Mouse (Mus musculus): Measurements from ENCODE around the gene Pramef17. TPM values are rescaled to one million over a fixed set of nuclear protein-coding genes. Genes with fewer than 3 reads are reported as not detected.
"Not testable (repeated sequence)": the region's sequence is repeated elsewhere in the genome, so short reads cannot be mapped to it uniquely, and the experiment has no call there.

The Pramef17 gene
- polyA plus RNA-seq (2012; fragmentation: generic; extraction: Trizol): not detected

DNA sequence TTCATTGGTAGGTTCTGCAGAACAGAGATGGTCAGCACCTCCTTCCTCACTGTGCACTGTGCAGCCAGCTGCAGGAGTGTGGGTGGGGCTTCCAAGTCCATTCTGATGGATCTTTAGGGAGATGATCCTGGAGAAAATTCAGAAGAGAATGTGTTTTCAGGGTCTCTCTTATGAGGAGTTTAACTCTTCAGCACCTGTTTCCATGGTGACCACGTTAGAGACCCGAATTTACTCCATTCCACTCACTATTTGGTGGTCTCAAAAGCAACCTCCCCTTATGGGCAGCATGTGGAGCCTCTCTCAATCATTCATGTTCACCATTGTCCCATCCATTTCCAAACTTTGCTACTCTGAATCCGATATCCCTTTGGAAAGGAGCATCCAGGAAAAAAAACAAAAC lies at the start of gene Pramef17:
Pramef17 (minus strand) TSS at position 101 of the 400 bp plus-strand sequence.
- H3K27me3 ChIP-seq (ENCODE audit: control insufficient read depth, insufficient read depth, insufficient read length); H3ac ChIP-seq (ENCODE audit: control insufficient read depth, insufficient read length); H3K4me3 ChIP-seq; H3K4me2 ChIP-seq (ENCODE audit: low read depth); H3K79me2 ChIP-seq (ENCODE audit: control insufficient read depth, insufficient read depth); H3K36me3 ChIP-seq (ENCODE audit: control insufficient read depth, insufficient read depth): not testable (repeated sequence)

DNA sequence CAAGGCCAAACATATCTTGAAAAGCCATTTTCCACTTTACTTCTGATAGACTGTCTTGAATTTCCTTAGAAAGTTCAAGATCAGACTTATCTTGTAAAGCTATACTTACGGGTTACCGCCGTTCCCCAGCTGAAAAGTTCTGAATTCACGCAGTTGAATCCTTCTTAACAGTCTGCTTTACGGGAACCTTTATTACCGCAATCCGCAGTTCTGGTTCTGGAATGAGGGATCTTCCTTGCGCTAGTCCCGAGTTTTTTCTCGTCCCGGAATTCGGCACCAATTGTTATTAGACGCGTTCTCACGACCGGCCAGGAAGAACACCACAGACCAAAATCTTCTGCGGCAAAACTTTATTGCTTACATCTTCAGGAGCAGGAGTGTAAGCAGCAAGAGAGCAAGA lies 6.0 kb downstream of the Pramef17 start:
- H3K36me3 ChIP-seq (ENCODE audit: control insufficient read depth, insufficient read depth); H3K79me2 ChIP-seq (ENCODE audit: control insufficient read depth, insufficient read depth): not testable (repeated sequence)

DNA sequence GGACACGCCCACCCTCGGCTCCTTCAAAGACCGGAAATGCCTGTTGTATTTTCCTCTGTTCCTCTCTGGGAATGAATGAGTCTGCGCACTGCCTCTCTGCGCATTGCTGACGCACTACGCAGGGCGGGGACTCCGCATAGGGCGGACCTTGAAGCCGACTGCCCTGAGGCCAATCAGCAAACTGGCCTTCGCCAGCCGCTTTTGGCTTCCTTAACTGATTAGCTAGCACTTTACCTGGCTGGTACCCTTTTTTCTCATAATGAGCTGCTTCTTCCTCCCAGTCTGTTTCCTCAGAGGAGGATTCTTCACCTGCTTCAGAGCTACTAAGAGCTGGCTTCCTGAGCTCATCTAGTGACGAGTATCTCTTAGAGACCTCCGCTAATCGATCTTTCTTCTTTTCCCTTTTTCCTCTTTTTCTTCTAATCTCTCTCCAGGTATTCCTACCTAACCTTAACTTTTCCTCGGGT lies 6.7 kb downstream of the Pramef17 start:
- not testable (repeated sequence) for H3K4me3 ChIP-seq; H3K4me2 ChIP-seq (ENCODE audit: low read depth); H3K79me2 ChIP-seq (ENCODE audit: control insufficient read depth, insufficient read depth); H3K36me3 ChIP-seq (ENCODE audit: control insufficient read depth, insufficient read depth); H3ac ChIP-seq (ENCODE audit: control insufficient read depth, insufficient read length); H3K27me3 ChIP-seq (ENCODE audit: control insufficient read depth, insufficient read depth, insufficient read length)

More for the DNA sequence above, 6.0 kb downstream of the Pramef17 start:
- not testable (repeated sequence) for H3K4me2 ChIP-seq (ENCODE audit: low read depth); H3K4me3 ChIP-seq; H3K27me3 ChIP-seq (ENCODE audit: control insufficient read depth, insufficient read depth, insufficient read length); H3ac ChIP-seq (ENCODE audit: control insufficient read depth, insufficient read length)

DNA sequence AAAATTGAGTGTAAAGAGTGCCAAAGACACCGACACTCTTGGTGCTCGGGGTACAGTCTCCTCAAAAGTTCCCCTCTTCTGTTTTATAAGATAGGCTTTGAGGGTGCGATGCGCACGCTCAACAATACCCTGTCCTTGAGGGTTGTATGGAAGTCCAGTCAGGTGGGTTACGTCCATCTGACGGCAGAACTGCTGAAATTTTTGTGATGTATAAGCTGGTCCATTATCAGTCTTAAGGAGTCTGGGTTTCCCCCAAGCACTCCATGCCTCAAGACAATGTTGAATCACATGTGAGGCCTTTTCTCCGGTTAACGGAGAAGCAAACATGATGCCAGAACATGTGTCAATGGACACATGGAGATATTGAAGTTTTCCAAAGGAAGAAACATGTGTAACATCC lies 8.4 kb downstream of the Pramef17 start:
- not testable (repeated sequence) for H3K4me2 ChIP-seq (ENCODE audit: low read depth); H3ac ChIP-seq (ENCODE audit: control insufficient read depth, insufficient read length); H3K27me3 ChIP-seq (ENCODE audit: control insufficient read depth, insufficient read depth, insufficient read length); H3K4me3 ChIP-seq; H3K79me2 ChIP-seq (ENCODE audit: control insufficient read depth, insufficient read depth); H3K36me3 ChIP-seq (ENCODE audit: control insufficient read depth, insufficient read depth)

DNA sequence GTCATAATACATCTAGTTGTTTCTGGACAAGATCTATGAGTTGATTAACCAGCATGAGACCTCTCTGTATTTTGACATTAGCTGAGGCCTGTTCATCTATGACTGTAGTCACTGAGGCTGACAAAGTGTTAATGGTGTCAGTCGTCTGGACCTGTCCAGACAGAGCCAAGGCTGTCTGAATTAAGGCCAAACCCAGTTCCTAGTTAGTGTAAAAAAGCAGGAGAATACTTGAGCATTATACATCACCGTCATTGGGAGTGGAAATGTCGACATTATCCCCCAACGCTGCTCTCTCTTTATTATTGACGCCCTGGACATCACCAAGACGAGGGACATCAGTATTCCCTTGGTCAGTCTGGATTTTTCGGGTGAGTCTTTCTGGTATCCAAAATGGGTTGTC lies 9.0 kb downstream of the Pramef17 start:
- not testable (repeated sequence) for H3K4me2 ChIP-seq (ENCODE audit: low read depth); H3K27me3 ChIP-seq (ENCODE audit: control insufficient read depth, insufficient read depth, insufficient read length); H3ac ChIP-seq (ENCODE audit: control insufficient read depth, insufficient read length)

DNA sequence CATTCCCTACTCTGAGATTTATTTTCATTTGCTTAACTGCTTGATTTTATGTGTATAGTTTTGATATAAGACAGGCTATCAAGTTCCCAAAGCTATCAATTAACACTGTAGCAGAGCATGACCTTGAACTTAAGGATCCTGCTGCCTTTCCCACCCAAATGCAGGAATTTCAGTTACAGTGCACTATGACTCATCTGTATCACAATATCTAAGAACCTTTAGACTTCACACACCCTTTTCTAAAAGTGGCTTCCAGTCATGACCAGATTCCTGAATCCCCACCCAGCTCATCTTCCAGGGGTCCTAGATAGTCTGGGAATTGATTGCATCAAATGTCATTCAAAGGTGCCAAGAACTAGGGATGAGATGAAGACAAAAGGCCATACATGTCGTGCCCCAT lies 10.7 kb downstream of the Pramef17 start:
- H3K4me3 ChIP-seq; H3K36me3 ChIP-seq (ENCODE audit: control insufficient read depth, insufficient read depth); H3K27me3 ChIP-seq (ENCODE audit: control insufficient read depth, insufficient read depth, insufficient read length); H3ac ChIP-seq (ENCODE audit: control insufficient read depth, insufficient read length); H3K79me2 ChIP-seq (ENCODE audit: control insufficient read depth, insufficient read depth); H3K4me2 ChIP-seq (ENCODE audit: low read depth): not testable (repeated sequence)

More for the DNA sequence above, 9.0 kb downstream of the Pramef17 start:
- H3K4me3 ChIP-seq; H3K36me3 ChIP-seq (ENCODE audit: control insufficient read depth, insufficient read depth); H3K79me2 ChIP-seq (ENCODE audit: control insufficient read depth, insufficient read depth): not testable (repeated sequence)

DNA sequence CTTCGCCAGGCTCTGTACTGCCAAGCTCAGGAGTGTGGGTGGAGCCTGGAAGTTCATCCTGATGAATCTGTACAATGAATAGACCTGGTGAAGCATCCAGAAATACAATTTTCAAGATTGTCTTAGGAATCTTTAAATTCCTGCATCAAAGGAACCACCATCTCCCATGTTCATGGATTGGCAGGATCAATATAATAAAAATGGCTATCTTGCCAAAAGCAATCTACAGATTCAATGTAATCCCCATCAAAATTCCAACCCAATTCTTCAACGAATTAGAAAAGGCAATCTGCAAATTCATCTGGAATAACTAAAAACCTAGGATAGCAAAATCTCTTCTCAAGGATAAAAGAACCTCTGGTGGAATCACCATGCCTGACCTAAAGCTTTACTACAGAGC lies 27.3 kb downstream of the Pramef17 start, which contains the start of gene Gm13101:
Gm13101 (minus strand) TSS at position 101 of the 400 bp plus-strand sequence.
- H3K79me2 ChIP-seq (ENCODE audit: control insufficient read depth, insufficient read depth); H3K4me2 ChIP-seq (ENCODE audit: low read depth); H3K27me3 ChIP-seq (ENCODE audit: control insufficient read depth, insufficient read depth, insufficient read length); H3ac ChIP-seq (ENCODE audit: control insufficient read depth, insufficient read length); H3K4me3 ChIP-seq; H3K36me3 ChIP-seq (ENCODE audit: control insufficient read depth, insufficient read depth): not testable (repeated sequence)

DNA sequence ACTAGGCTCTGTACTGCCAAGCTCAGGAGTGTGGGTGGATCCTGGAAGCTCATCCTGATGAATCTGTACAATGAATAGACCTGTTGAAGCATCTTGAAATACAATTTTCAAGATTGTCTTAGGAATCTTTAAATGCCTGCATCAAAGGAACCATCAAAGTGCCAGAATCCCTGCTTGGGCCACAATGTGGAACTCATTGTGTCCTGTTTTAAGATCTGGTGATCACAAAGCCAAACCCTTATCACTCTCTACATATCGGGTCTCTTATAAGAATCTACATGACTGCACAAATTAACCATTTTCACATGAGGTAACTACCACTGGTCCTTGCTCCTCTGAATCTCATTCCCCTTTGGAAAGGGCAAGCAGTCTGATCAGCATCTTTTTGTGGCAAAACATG lies 43.3 kb downstream of the Pramef17 start, which contains the start of gene Pramef25:
Pramef25 (minus strand) TSS at position 101 of the 400 bp plus-strand sequence.
- not testable (repeated sequence) for H3K36me3 ChIP-seq (ENCODE audit: control insufficient read depth, insufficient read depth); H3K79me2 ChIP-seq (ENCODE audit: control insufficient read depth, insufficient read depth); H3K4me2 ChIP-seq (ENCODE audit: low read depth); H3K27me3 ChIP-seq (ENCODE audit: control insufficient read depth, insufficient read depth, insufficient read length); H3K4me3 ChIP-seq; H3ac ChIP-seq (ENCODE audit: control insufficient read depth, insufficient read length)

Other genes with a start within 250 kb of the Pramef17 start
- not detected for gene Gm13023, start 205.0 kb downstream of the Pramef17 start, polyA plus RNA-seq (2012; fragmentation: generic; extraction: Trizol)
- gene Gm13084, start 178.3 kb downstream of the Pramef17 start, polyA plus RNA-seq (2012; fragmentation: generic; extraction: Trizol): not detected
- not detected for gene Gm13103, start 147.9 kb downstream of the Pramef17 start, polyA plus RNA-seq (2012; fragmentation: generic; extraction: Trizol)
- not detected for gene Pramef6, start 94.0 kb downstream of the Pramef17 start, polyA plus RNA-seq (2012; fragmentation: generic; extraction: Trizol)
- gene Pramef25, start 43.4 kb downstream of the Pramef17 start, polyA plus RNA-seq (2012; fragmentation: generic; extraction: Trizol): not detected
- not detected for gene Gm13101, start 27.4 kb downstream of the Pramef17 start, polyA plus RNA-seq (2012; fragmentation: generic; extraction: Trizol)
- not detected for gene Pramel4, start 64.8 kb upstream of the Pramef17 start, polyA plus RNA-seq (2012; fragmentation: generic; extraction: Trizol)
- not detected for gene Gm13102, start 112.1 kb upstream of the Pramef17 start, polyA plus RNA-seq (2012; fragmentation: generic; extraction: Trizol)
- gene Oog3, start 168.3 kb upstream of the Pramef17 start, polyA plus RNA-seq (2012; fragmentation: generic; extraction: Trizol): not detected
- not detected for gene Oog2, start 196.3 kb upstream of the Pramef17 start, polyA plus RNA-seq (2012; fragmentation: generic; extraction: Trizol)
- gene C87977, start 218.9 kb upstream of the Pramef17 start, polyA plus RNA-seq (2012; fragmentation: generic; extraction: Trizol): not detected

Data from myocyte (in vitro differentiated cells).